Mouse (Mus musculus) cerebellum, adult (tissue): ENCODE data around the gene Hnrnpk.
"Not testable (repeated sequence)": the region's sequence is repeated elsewhere in the genome, so short reads cannot be mapped to it uniquely, and the experiment has no call there.

Experiments
- ATAC-seq: cut with Nextera tagmentation; 2 replicates; pipeline ENCODE4 v1.9.2; 2017; ENCODE audit warnings: mild to moderate bottlenecking, moderate library complexity, mixed read lengths; ENCODE audit not compliant: insufficient number of reproducible peaks, low FRiP score, low TSS enrichment

Hnrnpk gene

DNA sequence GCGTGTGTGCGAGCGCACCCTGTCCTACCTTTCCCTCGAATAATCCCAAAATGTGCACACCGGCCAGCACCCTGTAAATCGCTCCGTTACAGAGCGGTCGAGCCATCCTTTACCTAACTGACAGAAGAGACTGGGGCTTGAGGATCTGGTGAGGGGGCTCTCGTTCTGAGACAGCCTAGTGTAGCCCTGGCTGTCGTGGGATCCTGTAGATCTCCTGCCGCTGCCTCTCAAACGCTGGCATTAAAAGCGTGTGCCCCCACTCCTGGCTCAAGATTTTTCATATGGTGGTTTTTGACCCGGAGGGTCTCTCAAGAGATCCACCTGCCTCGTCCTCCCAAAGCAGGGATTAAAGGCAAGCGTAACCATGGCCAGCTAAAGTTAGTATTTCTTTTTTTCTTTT lies at the start of gene Hnrnpk:
Gene Hnrnpk (minus strand): TSS at position 101 of the 400 bp plus-strand sequence.
- not testable (repeated sequence) for ATAC-seq

DNA sequence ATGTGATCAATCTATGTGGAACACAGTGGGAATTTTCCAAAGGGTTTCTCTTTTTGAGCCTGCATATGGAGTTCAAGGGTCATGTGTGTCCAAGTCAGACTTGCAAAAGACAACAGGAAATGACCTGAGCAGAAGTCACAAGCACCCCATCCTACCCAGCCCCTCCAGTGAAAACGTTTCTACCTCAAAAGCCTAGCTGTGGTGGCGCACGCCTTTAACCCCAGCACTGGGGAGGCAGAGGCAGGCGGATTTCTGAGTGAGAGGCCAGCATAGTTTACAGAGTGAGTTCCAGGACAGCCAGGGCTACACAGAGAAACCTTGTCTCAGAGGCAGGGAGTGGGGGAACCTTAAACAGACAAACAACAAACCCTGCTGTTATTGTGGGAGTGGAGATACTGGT lies 49.1 kb upstream of the Hnrnpk start:
- ATAC-seq = no peak

DNA sequence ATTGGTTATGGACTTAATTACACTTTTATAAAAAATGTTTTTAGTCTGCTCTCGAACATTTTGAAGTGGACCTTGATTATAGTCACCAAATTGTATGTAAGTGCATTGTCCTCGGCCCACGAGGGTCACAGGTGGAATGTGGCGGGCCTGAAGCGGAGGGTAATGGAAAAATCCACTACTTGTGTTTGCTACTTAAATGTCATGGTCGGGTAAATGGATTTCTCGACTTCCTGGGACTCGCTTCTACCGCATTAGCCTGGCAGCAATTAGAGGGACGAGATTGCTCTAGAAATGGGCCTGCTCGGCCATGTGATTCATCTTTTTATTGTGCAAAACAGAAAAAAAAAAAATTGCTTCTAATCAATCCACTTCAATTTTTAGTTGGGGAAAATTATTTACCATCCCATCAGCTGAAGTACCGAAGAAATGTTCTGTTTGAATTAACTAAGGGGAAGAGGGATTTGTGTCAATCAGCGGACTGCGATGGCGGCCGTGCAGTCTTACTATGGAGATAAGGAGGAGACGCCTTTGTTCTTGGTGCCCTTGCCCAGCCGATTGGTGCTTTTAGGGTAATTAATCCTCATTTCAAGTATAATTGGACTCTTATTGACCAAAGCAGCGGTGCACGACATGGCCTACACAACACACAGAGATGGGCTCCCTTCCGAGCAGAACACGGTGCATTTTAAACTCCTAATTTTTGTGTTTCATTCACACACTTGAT lies 47.5 kb upstream of the Hnrnpk start:
- no peak for ATAC-seq

DNA sequence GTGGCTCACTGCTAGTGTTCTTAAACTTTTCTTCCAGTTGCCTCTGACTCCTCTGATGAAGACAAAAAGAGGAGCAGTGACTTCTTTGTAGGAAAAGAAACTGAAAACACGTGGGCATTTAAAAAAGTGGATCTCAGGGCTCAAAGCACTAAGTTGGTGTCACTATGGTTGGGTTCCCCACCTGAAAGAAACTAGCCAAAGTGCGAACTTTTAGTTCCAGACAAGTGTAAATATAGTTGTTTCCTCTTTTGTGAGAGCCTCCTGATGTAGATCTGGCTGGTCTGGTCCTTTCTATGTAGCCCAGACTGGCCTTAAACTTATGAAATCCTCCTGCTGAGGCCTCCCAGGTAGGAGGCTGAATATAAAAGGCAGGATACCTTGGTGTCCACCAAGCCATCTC lies 43.4 kb upstream of the Hnrnpk start:
- no peak for ATAC-seq

DNA sequence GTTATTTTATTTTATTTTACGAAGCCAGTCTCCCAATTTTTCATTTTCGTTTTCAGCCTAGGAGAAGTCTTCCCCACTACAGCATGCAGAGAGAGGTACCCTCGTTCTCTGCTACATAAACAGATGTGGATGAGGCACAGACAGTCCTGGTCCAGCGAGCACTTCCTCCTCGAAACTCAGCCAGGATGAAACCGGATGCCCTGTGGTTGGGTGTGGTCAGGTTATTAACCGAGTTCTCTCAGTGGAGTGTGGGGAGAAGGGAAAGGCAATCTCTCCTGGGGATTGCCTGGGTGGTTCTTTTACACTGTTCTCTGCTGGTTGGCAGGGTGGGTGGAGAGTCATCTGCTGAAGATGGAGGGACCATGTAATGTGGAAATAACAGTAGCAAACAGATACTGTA lies 40.6 kb upstream of the Hnrnpk start:
- no peak for ATAC-seq

DNA sequence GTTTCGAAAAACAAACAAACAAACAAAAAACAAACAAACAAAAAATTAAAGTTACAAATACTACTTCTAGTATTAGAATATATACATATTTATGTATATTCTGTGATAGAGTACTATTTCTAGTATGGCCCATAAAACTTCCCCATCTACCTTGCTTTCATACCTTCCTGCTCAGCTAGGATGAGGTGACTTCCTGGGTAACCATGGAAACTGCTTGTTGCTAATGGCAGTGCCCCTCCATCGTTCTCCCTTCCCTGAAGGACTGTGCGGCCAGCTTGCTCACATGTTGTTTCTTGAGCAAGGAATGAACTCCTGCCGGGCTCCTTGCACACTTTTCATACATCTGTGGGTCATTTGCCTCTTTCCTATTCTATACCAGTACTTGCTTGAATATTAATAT lies 40.2 kb upstream of the Hnrnpk start:
- ATAC-seq = no peak

DNA sequence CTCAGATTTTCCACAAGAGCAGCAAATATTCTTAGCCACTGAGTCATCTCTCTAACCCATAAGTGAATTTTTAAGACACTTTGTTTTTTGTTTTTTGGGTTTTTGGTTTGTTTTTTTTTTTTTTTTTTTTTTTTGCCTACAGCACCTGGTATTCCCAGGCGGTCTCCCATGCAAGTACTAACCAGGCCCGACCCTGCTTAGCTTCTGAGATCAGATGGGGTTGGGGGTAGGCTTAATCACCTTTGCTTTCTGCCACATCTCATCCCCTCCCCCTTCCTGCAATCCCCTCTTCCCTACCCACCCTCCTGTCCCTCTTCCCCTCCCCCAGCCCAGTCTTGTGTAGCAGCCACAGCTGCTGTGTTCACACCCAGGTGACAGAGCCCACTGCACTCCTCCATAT lies 36.6 kb upstream of the Hnrnpk start:
- ATAC-seq = no peak

DNA sequence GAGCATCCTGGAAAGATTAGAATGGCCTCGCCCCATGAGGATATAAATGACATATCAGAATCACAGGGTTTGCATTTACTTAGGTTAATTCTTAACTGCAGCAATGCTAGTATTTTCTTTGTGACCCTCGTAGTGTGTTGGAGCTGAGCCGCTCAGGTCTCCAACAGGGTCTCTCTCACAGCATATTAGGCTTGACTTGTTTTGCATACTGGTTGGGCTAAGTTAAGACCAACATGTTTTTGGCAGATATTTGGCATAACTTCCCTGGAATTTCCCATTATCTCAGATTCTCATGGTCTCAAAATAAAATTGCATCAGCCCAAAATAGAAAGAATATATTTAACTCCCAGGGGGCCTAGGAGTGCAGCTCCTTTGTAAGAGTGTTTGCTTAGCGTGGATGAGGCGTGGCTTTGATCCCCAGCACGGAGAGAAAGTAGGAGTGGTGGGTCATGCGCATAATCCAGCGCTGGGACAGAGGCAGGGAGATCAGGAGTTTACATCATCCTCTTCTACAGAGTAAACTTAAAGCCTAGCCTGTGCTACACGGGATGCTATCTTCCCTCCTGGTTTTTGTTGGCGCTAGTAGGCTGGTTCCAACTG lies 20.0 kb upstream of the Hnrnpk start:
- ATAC-seq = no peak

DNA sequence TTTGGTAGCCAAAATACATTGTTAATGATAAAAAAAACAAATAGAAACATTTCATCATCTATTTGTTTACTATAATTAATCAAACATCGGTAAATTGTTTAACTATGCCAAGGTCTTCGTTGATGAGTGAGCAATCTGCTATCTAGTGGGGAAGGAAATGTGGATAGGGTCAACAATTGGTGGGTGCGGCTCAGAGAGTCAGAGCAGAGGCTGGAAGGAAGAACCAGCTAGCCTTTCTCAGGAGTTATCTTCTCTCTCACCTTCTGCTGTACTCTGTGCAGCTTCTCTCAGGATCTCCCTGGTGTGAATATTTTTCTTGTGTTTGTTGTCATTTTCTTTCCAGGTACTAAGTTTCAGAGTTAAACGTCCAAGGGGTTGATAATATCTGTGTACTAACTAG lies 19.1 kb upstream of the Hnrnpk start:
- no peak for ATAC-seq

DNA sequence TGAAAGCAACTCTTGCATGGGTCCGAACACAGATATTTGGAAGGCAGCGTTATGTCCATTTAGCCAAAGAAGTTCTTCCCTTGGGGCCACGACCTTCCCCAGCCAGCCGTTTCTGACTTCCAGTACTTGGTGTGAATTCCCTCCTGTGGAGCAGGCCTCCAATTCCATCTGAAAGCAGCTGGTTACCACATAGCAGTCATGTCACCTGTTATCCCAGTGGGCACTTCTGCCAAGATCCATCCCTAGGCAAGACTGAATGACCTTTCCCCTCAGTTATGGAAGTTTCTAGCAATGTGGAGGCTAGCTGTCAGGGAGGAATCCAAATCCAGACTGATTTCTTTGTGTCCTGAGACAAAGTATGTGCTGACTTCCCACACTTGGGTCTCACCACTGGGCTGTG lies 17.9 kb upstream of the Hnrnpk start:
- ATAC-seq = no peak

DNA sequence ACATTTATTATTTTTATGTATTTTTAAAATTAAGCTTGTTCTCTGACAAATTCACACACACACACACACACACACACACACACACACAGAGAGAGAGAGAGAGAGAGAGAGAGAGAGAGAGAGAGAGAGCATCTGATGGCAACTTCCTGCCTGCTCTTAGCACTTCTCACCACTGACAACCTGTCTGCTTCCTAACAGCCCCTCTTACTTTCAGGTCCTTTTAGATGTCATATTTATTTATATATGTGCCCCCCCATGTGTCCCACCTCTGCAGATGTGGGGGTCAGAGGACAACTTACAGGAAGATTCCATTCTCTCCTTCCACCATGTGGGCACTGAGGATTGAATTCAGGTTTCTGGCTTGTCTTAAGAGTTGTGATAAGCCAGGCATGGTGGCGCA lies 16.1 kb upstream of the Hnrnpk start:
- ATAC-seq = no peak

DNA sequence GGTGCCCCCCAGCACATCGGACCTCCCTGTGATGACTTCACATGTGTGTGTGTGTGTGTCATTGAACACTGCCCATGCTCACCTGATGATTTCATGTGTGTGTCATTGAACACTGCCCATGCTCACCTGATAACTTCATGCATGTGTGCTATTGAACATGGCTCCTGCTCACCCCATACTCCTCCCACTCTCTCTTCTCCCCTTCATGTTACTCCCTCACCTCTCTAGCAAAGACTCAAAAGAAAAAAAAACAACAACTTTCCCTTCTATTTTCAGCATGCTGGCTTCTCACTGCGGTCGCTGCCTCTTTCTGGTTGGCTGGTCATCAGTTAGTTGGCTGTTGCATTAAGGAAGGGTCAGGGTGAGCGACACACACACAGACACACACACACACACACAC lies 15.5 kb upstream of the Hnrnpk start:
- ATAC-seq = no peak

DNA sequence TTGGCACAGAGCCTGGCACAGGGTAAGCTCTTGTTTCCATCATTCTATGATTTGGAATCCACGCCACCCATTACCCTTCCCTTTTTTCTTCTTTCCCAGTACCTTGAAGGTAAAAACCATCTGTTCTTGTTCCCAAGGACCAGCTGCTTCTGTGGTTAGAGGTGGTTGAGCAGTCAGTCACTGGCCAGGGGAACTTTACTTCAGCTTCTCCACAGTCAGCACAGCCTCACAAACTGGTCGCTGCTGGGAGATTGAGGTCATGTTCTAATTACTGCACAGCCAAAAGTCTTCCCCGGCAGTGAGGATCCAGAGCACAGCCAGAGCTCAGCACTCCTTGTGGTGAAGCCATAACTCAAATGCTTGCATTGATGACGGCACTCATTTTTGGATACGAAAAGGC lies 12.7 kb upstream of the Hnrnpk start:
- no peak for ATAC-seq

DNA sequence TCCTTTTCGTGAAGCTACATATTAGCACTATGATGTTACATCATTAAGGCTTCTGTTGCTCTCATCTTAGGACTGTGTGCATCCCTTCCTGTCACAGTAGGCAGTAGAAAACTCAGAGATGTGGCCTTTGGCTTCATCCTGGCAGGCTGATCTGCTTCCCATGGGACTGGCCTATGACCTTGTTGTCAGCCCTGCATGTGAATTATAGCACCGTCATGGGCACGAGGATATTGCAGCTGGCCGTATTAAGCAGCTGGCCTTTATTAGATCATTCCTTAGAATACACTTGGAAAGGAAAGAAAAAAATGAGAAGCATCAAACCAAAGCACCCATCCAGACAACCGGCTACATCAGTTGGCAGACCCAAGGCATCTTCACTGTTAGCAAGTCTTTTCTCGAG lies 12.2 kb upstream of the Hnrnpk start:
- ATAC-seq = no peak

DNA sequence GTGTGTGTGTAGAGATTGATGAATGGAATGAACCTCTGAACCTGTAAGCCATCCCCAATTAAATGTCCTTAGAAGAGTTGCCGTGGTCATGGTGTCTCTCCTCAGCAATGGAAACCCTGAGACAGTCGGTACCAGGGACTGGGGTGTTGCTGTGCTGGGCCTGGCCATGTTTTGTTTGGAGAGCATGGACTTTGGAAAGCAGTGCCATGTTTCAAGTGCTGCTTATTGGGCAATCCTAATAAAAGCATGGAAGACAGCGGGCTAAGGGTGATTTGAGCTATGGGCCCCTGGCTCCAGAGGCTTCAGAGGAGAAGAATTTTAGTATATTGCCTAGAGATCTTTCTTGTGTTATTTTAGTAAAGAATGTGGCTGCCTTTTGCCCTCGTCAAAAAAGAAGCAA lies 7.9 kb upstream of the Hnrnpk start:
- ATAC-seq = no peak

DNA sequence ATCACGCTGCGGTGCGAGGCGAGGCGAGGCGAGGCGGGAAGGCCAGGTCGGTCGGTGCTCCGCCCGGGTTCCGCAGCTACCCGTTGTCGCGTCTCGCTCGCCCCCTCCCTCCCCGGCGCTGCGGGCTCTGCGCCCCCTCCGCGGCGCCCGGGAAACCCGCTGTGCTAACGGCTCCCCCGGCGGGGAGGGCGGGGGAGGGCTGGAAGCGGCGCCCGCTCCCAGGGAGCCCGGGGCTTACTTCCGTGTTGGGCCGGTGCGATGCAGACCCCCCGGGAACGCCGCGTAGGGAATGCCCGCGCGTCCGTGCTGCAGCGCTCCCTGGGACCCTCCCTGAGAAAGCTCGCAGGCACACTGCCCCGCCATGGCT lies 416 bp downstream of the Hnrnpk start:
- ATAC-seq = peak; percentile 18

DNA sequence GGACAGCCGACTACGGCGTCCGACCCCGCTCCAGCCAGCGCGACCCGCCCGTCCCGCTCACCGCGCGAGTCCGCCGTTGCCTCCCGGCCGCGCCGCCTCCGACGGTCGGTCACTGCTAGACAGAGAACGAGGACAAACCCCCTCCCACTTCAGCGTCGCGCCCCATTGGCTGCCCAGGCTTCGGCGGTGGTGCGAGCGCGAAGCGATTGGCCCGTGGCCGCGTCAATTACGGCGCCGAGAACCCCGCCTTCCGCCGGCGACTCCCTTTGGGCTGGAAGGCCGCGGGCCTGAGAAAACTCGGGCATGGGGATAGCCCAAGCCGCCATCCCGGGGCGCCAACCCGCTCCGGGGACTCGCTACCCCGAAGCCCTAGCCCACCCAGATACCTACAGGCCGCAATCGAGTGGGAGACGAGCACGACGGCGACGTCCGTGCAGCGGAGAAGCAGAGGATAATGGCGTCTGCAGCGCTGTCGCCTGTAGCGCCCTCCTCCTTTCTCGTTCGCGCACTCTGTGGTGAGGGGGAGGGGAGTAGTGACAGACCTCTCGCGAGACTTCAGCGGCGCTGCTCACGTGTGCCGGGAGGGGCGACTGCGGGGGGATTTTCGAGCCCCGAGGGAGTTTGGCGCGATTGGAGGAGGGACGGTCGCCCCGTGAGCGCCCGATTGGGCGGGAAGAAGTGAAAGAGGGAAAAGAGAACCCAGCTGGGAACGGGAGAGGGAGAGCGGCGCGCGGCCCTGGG lies 970 bp downstream of the Hnrnpk start, which contains the start of gene Rmi1:
Gene Rmi1 (plus strand): TSS at position 246 of the 741 bp plus-strand sequence.
- ATAC-seq = peak; percentile 92

DNA sequence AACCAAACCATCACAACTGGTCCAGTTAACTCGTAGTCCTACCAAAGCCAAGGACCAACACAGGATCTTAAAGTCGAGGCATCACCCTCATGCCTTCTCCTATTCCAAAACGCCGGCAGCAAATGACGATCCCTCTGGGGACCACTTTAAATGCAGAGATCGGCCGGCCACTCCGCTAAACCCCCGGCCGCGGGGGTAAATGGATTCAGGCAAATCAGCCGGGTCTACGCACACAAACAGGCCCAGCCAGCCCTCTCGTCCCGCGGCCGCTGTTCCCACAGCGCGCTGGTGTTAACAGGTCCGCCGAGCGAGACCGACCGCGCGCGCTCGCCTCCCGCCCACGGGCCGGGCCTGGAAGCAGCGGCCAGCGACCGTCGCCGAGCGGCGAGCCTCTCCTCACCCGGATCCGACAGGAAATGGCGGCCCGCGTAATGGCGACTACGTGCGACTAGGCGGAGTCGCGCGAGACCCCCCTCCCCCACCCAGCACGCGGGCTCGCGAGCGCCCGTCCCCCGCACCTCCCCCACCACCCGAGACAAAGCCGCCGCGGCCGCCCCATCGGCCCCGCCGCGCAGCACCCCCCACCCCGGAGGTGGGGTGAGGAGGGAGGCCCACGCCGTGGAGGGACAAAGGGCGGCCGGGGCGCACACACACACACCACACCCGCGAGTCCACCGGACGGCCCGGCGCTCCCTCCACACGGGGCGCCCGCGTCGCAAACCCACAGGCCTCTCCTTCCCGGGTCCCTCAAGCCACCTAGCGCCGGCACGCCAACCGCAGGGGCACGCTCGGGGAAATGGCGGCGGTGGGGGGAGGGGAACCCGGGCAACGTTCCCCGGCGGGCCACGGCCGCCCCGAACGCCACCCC lies 1.8 kb downstream of the Hnrnpk start:
- peak; percentile 58 for ATAC-seq

DNA sequence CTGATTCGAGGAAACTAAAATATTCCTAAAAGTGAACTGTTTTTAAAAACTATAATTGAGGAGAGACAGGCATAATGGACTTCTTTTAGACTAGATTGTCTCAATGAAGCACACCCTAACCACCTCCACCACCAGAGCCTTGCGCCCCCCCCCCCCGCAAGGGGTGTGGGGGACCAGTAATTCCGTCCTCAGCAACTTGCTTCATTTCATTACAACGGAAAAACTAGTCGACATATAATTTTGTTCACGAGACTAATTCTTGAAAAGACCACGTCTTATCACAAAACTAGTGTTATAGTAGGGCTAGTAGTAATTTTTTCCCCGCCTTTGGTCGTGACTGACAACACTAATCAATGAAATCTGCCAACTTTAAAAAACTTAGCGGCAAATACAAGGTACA lies 2.6 kb downstream of the Hnrnpk start:
- ATAC-seq = no peak

DNA sequence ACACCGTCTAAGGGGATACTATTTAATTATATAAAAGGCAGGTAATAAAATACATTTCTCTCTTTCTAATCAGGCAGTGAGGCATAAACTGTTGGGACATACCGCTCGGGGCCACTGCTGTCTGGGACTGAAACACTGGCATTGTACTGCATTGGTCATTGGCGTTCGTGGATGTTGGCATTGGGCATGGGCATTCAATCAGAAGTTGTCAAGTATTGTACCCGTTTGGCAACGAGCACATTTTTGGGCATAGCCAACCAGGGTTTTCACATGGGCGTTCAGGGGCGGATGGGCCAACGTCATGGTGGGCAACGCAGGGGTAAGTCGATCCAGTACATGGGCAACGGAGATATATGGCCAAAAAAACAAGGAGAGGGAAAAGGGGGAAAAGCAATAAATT lies 5.5 kb downstream of the Hnrnpk start:
- ATAC-seq = no peak

DNA sequence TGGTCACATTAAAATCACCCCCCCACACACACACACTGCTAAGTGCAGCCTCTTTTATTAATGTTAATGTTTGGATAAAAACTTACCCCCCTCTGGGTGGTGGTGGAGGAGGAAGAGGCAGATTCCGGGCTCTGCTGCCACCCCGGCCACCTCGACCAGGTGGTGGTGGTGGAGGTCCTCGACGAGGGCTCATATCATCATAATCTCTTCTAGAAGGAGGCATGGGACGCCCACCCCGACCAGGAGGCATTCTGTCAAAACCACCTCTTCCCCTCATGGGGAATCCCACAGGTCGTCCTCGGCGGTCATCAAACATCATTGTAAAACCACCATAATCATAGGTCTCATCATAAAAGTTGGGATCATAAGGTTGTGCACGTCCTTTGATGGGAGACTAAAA lies 8.8 kb downstream of the Hnrnpk start:
- not testable (repeated sequence) for ATAC-seq
